ENCODE assay signal across 11 mouse cellular contexts in genomic region chr8:46294181-46294892, GRCm38 (mm10). TPM values are rescaled to one million over a fixed set of nuclear protein-coding genes. Genes with fewer than 3 reads are reported as not detected.
DNase-seq lines count a peak whose midpoint lies in the region; ATAC-seq and TF ChIP-seq lines count a peak whose summit lies in the region.
"Had no signal": no experiment of that assay in that cellular context is flagged by ENCODE, and none has a peak within 500 bp of the region (broad histone marks: within the 10 kb centered on the region; RNA-seq: fewer than 3 reads in every experiment).

TSS of gene Helt (minus strand) at chr8:46294671.

- no peak within 1 kb of the TSS for H3K27ac ChIP-seq in forebrain, postnatal 0 days (ENCODE audit: low read depth, low read length)
- H3K27ac ChIP-seq in limb, embryonic 13.5 days: no peak within 1 kb of the TSS

- peak; percentile 30; the same call in 1 of the 2 replicates for ATAC-seq in forebrain, postnatal 0 days
- no peak for ATAC-seq in limb, embryonic 13.5 days (ENCODE audit: low FRiP score, low read depth)
- ATAC-seq in activated CD4-positive, CD25-positive, alpha-beta regulatory T cell, adult 4 months: no peak
- ATAC-seq: liver, postnatal 0 days had no signal

- H3K27me3 ChIP-seq in forebrain, postnatal 0 days (ENCODE audit: insufficient read depth, low read length): peaks cover 76% of the 10 kb centered on the region
- peaks cover 100% of the 10 kb centered on the region for H3K27me3 ChIP-seq in limb, embryonic 13.5 days

- DNase-seq in adrenal gland, postnatal 14 days: peak; percentile 12
- no peak for DNase-seq in adrenal gland, postnatal 25 days
- DNase-seq in ES-CJ7 (ENCODE audit: low read depth, low spot score): peak; percentile 73
- peak; percentile 20 for DNase-seq in forebrain, postnatal 0 days
- DNase-seq in MN1 (ENCODE audit: low spot score): no peak
- DNase-seq in left cerebral cortex, postnatal 4 days: no peak
- DNase-seq: cerebellum, postnatal 36 days; liver, postnatal 0 days; thymus, adult 18-20 months had no signal

- TF ChIP-seq CTCF in forebrain, postnatal 0 days (IDR thresholded peaks at IDR 0.05; ENCODE audit: low read depth): no peak

- WGBS in forebrain, postnatal 0 days: under 1% methylated on average over 50 of the region's 50 CpGs
- WGBS in limb, embryonic 13.5 days: under 1% methylated on average over 50 of the region's 50 CpGs

- H3K4me3 ChIP-seq in forebrain, postnatal 0 days (ENCODE audit: low read depth, low read length): peak within 1 kb of the TSS; percentile 19
- H3K4me3 ChIP-seq in limb, embryonic 13.5 days: peak within 1 kb of the TSS; percentile 25

- no peaks in the 10 kb centered on the region for H3K9me3 ChIP-seq in forebrain, postnatal 0 days (ENCODE audit: low read length)
- H3K9me3 ChIP-seq in limb, embryonic 13.5 days: no peaks in the 10 kb centered on the region

- H3K9ac ChIP-seq in forebrain, postnatal 0 days: no peak within 1 kb of the TSS
- H3K9ac ChIP-seq in limb, embryonic 13.5 days: no peak within 1 kb of the TSS
- H3K9ac ChIP-seq: liver, postnatal 0 days had no signal

- no peaks in the 10 kb centered on the region for H3K36me3 ChIP-seq in forebrain, postnatal 0 days (ENCODE audit: insufficient read depth)
- no peaks in the 10 kb centered on the region for H3K36me3 ChIP-seq in limb, embryonic 13.5 days

- 0 out of 2 replicates have a peak, but pooled peaks cover 4% of the 10 kb centered on the region for H3K4me1 ChIP-seq in forebrain, postnatal 0 days (ENCODE audit: insufficient read depth)
- peaks cover 45% of the 10 kb centered on the region for H3K4me1 ChIP-seq in limb, embryonic 13.5 days

- intact Hi-C loops in left cerebral cortex, postnatal 4 days (cut with DNase I): no loop called here

- peak within 1 kb of the TSS; percentile 47 for H3K4me2 ChIP-seq in forebrain, postnatal 0 days (ENCODE audit: low read depth)
- H3K4me2 ChIP-seq in limb, embryonic 13.5 days (replicated peaks): peak within 1 kb of the TSS; percentile 53

RNA-seq across cellular contexts. Expression of gene Helt, which starts in this region (rescaled TPM):
- total RNA-seq in adrenal gland, postnatal 14 days (2021): not detected in 2 replicates
- not detected in 2 replicates for total RNA-seq in adrenal gland, postnatal 25 days (2021)
- total RNA-seq in forebrain, postnatal 0 days (2014; rRNA removed): 0.90 and 0.92 TPM in 2 replicates
- polyA plus RNA-seq in forebrain, postnatal 0 days (2015; fragmentation: Nextera tagmentation; extraction: Ambion mirVana): 0.81 and 1.4 TPM in 2 replicates
- not detected in 2 replicates for polyA plus RNA-seq in limb, embryonic 13.5 days (2015; fragmentation: Nextera tagmentation; extraction: Ambion mirVana)
- polyA plus RNA-seq in activated CD4-positive, CD25-positive, alpha-beta regulatory T cell, adult 4 months (2017; shearing (Covaris generic)): not detected
- under 1 TPM; 0.60 to 0.70 TPM for total RNA-seq in left cerebral cortex, postnatal 4 days (2021)
- polyA plus RNA-seq: liver, postnatal 0 days had no signal

Comparison
In these comparisons a context has a peak if more than half of its experiments do, and no peak if none do; other contexts are left out.
1. Peak in DNase-seq in adrenal gland, postnatal 14 days; RNA of the gene not detected or under 1 TPM.
2. DNase-seq: peak in ES-CJ7 (single experiment) and forebrain, postnatal 0 days (single experiment); none in adrenal gland, postnatal 25 days (single experiment), MN1 (single experiment) and left cerebral cortex, postnatal 4 days (single experiment).